Comparison of ENCODE assay signal across 10 mouse cellular contexts in genomic region chr12:32637400-32638100, GRCm38 (mm10).
DNase-seq lines count a peak whose midpoint lies in the region; ATAC-seq and TF ChIP-seq lines count a peak whose summit lies in the region.
"Had no signal": no experiment of that assay in that cellular context is flagged by ENCODE, and none has a peak within 500 bp of the region (broad histone marks: within the 10 kb centered on the region; RNA-seq: fewer than 3 reads in every experiment).

No protein-coding gene starts in this region.

- H3K4me1 ChIP-seq in hindbrain, embryonic 11.5 days (replicated peaks; ENCODE audit: control insufficient read depth, insufficient read depth, low read length) = no peaks in the 10 kb centered on the region
- no peaks in the 10 kb centered on the region for H3K4me1 ChIP-seq in stomach, embryonic 16.5 days (ENCODE audit: control insufficient read depth, insufficient read depth, low read length)

- H3K4me3 ChIP-seq in layer of hippocampus, adult 2 months = 0 out of 2 replicates have a peak overlapping the region, but pooled peaks have one; percentile 19
- no peak overlapping the region for H3K4me3 ChIP-seq in hindbrain, embryonic 11.5 days (ENCODE audit: low read depth, low read length)
- no peak overlapping the region for H3K4me3 ChIP-seq in stomach, embryonic 16.5 days (replicated peaks; ENCODE audit: low read length)
- H3K4me3 ChIP-seq: embryonic facial prominence, embryonic 12.5 days had no signal

- DNase-seq in layer of hippocampus, adult 2 months (ENCODE audit: low spot score in 2 of 2) = peak; percentile 29 to 54
- DNase-seq in layer of hippocampus, postnatal 36 days = no peak
- peak; percentile 40 for DNase-seq in ES-CJ7 (ENCODE audit: low read depth, low spot score)
- peak; percentile 12 for DNase-seq in cerebellum, adult 9-11 months
- DNase-seq in hindbrain, embryonic 11.5 days (ENCODE audit: low spot score) = peak; percentile 78
- peak; percentile 60 for DNase-seq in lung, postnatal 25 days (ENCODE audit: low spot score)
- DNase-seq in ovary, postnatal 36 days (ENCODE audit: low spot score) = no peak

- peak; percentile 56; the same call in 1 of the 2 replicates for ATAC-seq in hindbrain, embryonic 11.5 days (ENCODE audit: low FRiP score)
- ATAC-seq in stomach, embryonic 16.5 days (ENCODE audit: insufficient read depth, low FRiP score) = no peak

- H3K27me3 ChIP-seq in hindbrain, embryonic 11.5 days (ENCODE audit: control insufficient read depth, insufficient read depth, low read length) = no peaks in the 10 kb centered on the region
- no peaks in the 10 kb centered on the region for H3K27me3 ChIP-seq in stomach, embryonic 16.5 days (ENCODE audit: control insufficient read depth, insufficient read depth, low read length)
- H3K27me3 ChIP-seq: embryonic facial prominence, embryonic 12.5 days had no signal

- H3K4me2 ChIP-seq in hindbrain, embryonic 11.5 days (replicated peaks; ENCODE audit: low read depth, low read length) = no peak overlapping the region
- H3K4me2 ChIP-seq in stomach, embryonic 16.5 days (ENCODE audit: low read depth, low read length) = 0 out of 2 replicates have a peak overlapping the region, but pooled peaks have one; percentile 22
- H3K4me2 ChIP-seq: embryonic facial prominence, embryonic 12.5 days had no signal

- no peaks in the 10 kb centered on the region for H3K36me3 ChIP-seq in hindbrain, embryonic 11.5 days (ENCODE audit: control insufficient read depth, insufficient read depth, low read length)
- H3K36me3 ChIP-seq in stomach, embryonic 16.5 days (ENCODE audit: control insufficient read depth, insufficient read depth, low read length) = no peaks in the 10 kb centered on the region
- H3K36me3 ChIP-seq: embryonic facial prominence, embryonic 12.5 days had no signal

- H3K9ac ChIP-seq in hindbrain, embryonic 11.5 days (ENCODE audit: low read depth, low read length) = no peak overlapping the region
- peak overlapping the region; percentile 31; the same call in 1 of the 2 replicates for H3K9ac ChIP-seq in stomach, embryonic 16.5 days (ENCODE audit: low read length)
- H3K9ac ChIP-seq: embryonic facial prominence, embryonic 12.5 days had no signal

- TF ChIP-seq CTCF in layer of hippocampus, adult 2 months (conservative IDR thresholded peaks at IDR 0.05) = peak; percentile 90

- no peaks in the 10 kb centered on the region for H3K9me3 ChIP-seq in hindbrain, embryonic 11.5 days (ENCODE audit: control insufficient read depth, low read length)
- no peaks in the 10 kb centered on the region for H3K9me3 ChIP-seq in stomach, embryonic 16.5 days (replicated peaks; ENCODE audit: control insufficient read depth, low read length)
- H3K9me3 ChIP-seq: embryonic facial prominence, embryonic 12.5 days had no signal

- H3K27ac ChIP-seq in layer of hippocampus, adult 2 months = no peak overlapping the region
- no peak overlapping the region for H3K27ac ChIP-seq in hindbrain, embryonic 11.5 days (ENCODE audit: low read depth, low read length)
- no peak overlapping the region for H3K27ac ChIP-seq in stomach, embryonic 16.5 days (ENCODE audit: low read length)
- H3K27ac ChIP-seq: embryonic facial prominence, embryonic 12.5 days; macrophage had no signal

- WGBS in hindbrain, embryonic 11.5 days = 3% methylated on average over 8 of the region's 8 CpGs
- 3% methylated on average over 8 of the region's 8 CpGs for WGBS in stomach, embryonic 16.5 days

Comparison
In these comparisons a context has a peak if more than half of its experiments do, and no peak if none do; other contexts are left out.
1. DNase-seq: peak in layer of hippocampus, adult 2 months (2 of 2), ES-CJ7 (single experiment), cerebellum, adult 9-11 months (single experiment), hindbrain, embryonic 11.5 days (single experiment) and lung, postnatal 25 days (single experiment); none in layer of hippocampus, postnatal 36 days (0 of 2) and ovary, postnatal 36 days (single experiment).